Mouse (Mus musculus): ENCODE results near the gene Mylpf. TPM values are rescaled to one million over a fixed set of nuclear protein-coding genes. Genes with fewer than 3 reads are reported as not detected.
A peak's percentile ranks its signal among the peaks of the same experiment; 100 is the strongest.
"Not testable (repeated sequence)": the region's sequence is repeated elsewhere in the genome, so short reads cannot be mapped to it uniquely, and the experiment has no call there.

The Mylpf gene
- polyA plus RNA-seq, 1 experiment from 2014 or later, result 37.6 TPM

DNA sequence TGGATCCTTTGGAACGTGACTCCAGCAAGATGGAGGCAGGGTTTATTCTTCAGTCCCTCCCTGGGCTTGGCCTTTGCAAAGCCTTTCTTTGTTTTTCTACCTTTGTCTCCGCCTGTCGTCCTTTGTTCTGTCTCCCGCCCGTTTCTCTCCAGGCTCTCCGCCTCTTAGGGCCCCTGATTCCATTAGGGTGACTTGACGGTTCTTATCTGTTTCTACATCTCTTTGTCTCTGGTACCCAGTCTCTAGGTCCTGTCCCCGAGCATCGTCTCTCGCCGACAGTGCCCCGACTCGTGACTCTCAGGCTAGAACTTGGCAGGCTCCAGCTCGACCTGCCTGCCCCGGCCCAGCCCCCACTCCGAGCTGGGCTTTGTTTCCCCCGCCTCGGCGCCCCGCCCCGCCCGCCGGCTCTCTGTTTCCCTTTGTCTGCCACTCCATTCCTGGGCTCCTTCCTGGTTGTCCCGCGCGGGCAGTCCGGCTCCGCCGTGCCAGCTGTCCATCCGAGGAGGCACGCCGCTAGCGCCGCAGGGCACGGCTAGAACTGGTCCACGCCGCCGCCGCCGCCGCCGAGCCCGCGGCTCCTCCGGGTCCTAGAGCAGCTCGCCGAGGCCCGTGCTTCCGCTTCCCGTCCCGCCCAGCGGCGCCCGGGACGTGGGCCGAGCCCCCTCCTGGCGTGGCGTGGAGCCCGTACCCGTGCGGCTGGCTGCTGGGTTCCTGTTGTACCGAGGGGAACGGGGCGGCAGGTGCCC lies 24.1 kb downstream of the Mylpf start, which contains the start of the genes Zfp553 and Sept1:
Gene Zfp553 (plus strand): TSS at position 440 of the 746 bp plus-strand sequence.
Gene Sept1 (minus strand): TSS at position 509 of the 746 bp plus-strand sequence.
- H3K4me1 ChIP-seq, result peaks cover 55% of the 10 kb centered on the region
- WGBS (ENCODE audit: insufficient replicate concordance), result 1% methylated on average over 64 of the region's 64 CpGs
- H3K27ac ChIP-seq, result peak within 1 kb of the TSS; percentile 95
- no peaks in the 10 kb centered on the region for H3K27me3 ChIP-seq (replicated peaks)
- peak within 1 kb of the TSS; percentile 75 for H3K4me2 ChIP-seq
- H3K4me3 ChIP-seq, result peak within 1 kb of the TSS; percentile 82
- H3K9ac ChIP-seq, result peak within 1 kb of the TSS; percentile 94
- peaks cover 45% of the 10 kb centered on the region for H3K36me3 ChIP-seq
- ATAC-seq, result peak; percentile 86
- H3K9me3 ChIP-seq (replicated peaks), result no peaks in the 10 kb centered on the region

DNA sequence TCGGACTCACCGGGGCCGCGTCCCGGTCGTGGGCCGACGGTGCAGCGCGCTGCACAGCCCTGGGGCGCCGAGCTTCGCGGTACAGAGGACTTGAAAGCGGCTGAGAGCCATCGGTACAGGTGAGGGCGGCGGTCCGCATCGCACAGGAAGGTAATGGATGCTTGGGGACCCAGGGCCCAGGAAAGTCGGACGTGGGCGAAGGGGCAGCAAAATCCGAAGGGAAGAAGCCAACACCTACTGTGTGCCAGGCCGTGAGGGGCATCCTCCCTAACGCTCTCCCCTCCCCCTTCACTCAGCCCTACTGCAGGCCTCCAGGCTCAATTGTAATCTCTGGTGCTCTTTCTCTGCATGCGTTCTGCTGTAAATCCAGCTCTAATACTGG lies 24.7 kb downstream of the Mylpf start:
- H3K4me1 ChIP-seq, result peaks cover 52% of the 10 kb centered on the region
- ATAC-seq, result peak; percentile 69
- H3K27ac ChIP-seq, result peak overlapping the region; percentile 95
- peak overlapping the region; percentile 75 for H3K4me2 ChIP-seq
- WGBS (ENCODE audit: insufficient replicate concordance), result under 1% methylated on average over 27 of the region's 27 CpGs
- H3K36me3 ChIP-seq, result peaks cover 51% of the 10 kb centered on the region
- H3K9me3 ChIP-seq (replicated peaks), result no peaks in the 10 kb centered on the region
- H3K27me3 ChIP-seq (replicated peaks), result no peaks in the 10 kb centered on the region
- peak overlapping the region; percentile 94 for H3K9ac ChIP-seq
- H3K4me3 ChIP-seq, result peak overlapping the region; percentile 82

DNA sequence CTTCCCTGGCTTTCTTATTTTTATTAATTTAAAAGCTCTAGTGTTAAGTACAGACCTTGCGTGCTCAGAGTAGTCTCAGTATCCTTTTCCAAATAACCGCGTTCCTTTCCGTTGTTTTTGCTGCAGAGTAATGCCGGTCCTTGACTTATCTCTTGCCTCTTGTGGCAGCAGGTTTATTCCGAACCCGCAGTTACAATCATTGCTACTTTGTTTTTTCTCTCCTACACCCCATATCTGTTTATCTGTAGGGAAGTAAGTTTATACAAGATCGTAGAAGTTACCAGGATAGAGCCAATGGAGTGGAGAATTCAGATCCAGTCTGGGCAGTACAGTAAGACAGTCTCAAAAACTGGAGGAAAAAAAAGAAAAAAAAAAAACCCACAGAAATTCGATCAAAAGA lies 25.1 kb downstream of the Mylpf start:
- H3K27me3 ChIP-seq (replicated peaks), result no peaks in the 10 kb centered on the region
- 2% methylated on average over 9 of the region's 9 CpGs for WGBS (ENCODE audit: insufficient replicate concordance)
- peaks cover 55% of the 10 kb centered on the region for H3K36me3 ChIP-seq
- H3K4me1 ChIP-seq, result peaks cover 50% of the 10 kb centered on the region
- peak overlapping the region; percentile 95 for H3K27ac ChIP-seq
- H3K4me3 ChIP-seq, result peak overlapping the region; percentile 82
- no peaks in the 10 kb centered on the region for H3K9me3 ChIP-seq (replicated peaks)
- peak overlapping the region; percentile 75 for H3K4me2 ChIP-seq
- peak overlapping the region; percentile 94 for H3K9ac ChIP-seq
- no peak for ATAC-seq

DNA sequence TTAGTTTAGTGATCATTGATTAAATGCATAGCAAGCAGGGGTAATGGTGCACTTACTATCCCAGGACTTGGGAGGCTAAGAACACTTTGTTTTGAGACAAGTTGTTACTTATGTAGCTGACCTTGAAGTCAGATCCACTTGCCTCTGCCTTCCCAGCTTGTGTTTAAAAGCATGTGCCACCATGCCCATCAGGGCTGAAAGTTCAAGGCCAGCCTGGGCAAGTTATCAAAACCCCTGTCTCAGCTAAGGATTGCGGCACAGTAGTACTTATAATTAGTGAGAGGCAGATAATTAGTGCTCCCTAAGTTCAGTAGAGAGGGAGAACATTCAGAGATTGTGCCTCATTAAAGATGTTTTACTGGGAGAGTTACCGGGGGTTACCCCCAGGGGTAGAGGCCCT lies 26.1 kb downstream of the Mylpf start:
- Histone ChIP-seq H3K27me3 (replicated peaks) (no peaks in the 10 kb centered on the region), H3K4me1 (peaks cover 49% of the 10 kb centered on the region), H3K36me3 (peaks cover 53% of the 10 kb centered on the region), H3K9me3 (replicated peaks) (no peaks in the 10 kb centered on the region), H3K27ac (no peak overlapping the region), H3K4me3 (no peak overlapping the region), H3K9ac (no peak overlapping the region), H3K4me2 (no peak overlapping the region)
- no peak for ATAC-seq
- WGBS (ENCODE audit: insufficient replicate concordance), result 88% methylated on average over 2 of the region's 2 CpGs

DNA sequence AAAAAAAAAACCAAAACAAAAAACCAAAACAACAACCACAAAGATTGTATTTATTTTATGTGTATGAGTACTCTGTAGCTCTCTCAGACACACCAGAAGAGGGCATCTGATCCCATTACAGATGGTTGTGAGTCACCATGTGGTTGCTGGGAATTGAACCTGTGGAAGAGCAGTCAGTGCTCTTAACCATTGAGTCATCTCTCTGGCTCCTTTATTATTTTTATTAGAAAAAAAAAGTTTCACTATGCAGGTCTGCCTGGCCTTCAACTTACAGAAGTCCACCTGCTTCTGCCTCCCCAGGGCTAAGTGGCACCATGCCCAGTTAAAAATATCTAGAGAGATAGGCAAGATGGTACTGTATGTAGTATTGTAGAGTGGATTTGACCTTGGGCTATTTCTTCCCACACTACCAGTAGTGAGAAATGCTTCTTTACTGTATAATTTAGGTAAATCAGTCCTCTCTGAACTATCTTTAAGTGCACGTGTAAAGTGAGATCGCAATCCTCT lies 34.7 kb downstream of the Mylpf start:
- Histone ChIP-seq H3K27me3 (replicated peaks) (no peaks in the 10 kb centered on the region), H3K27ac (peak overlapping the region; percentile 91), H3K4me1 (peaks cover 39% of the 10 kb centered on the region), H3K9ac (peak overlapping the region; percentile 93), H3K36me3 (peaks cover 33% of the 10 kb centered on the region), H3K4me3 (peak overlapping the region; percentile 82), H3K4me2 (peak overlapping the region; percentile 97), H3K9me3 (replicated peaks) (no peaks in the 10 kb centered on the region)
- 31% methylated on average over 2 of the region's 2 CpGs for WGBS (ENCODE audit: insufficient replicate concordance)
- no peak for ATAC-seq

DNA sequence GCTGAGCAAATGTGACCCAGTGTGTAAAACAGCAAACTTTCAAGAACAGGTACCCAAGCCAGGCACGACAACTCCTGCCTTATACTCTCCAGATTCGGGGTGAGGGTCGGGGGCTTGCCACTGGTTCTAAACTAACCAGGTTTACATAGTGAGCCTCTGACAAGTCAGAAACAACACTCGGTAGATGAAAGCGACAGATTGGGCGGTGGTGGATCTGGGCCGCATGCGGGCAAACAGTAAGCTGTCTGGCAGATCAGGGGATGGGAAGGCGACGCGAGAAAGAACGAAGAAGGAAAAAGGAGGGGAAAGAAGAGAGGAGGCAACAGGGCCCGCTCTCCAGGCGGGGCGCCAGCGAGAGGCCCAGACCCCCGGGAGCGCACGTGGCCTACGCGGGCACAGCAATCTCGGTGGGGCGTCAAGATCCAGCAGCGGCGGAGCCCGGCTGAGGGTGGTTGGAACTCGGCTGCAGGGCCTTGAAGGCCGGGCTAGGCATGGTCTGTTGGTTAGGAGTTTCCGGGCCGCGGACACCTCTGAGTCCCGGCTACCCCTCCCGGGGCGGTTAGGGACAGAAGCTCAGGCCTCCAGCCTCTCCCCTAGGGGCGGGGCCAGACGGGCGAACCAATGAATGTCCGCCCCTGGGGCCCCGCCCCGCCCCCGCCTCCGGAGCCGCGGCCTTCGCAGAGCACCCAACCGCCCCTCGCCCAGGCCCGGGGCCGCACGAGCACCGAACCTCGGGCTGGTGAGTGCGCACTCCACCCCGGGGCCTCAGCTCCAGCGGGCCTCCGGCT lies 35.4 kb downstream of the Mylpf start, which contains the start of gene Zfp771:
Gene Zfp771 (plus strand): TSS at position 405 of the 788 bp plus-strand sequence.
- Histone ChIP-seq H3K36me3 (peaks cover 32% of the 10 kb centered on the region), H3K27ac (peak within 1 kb of the TSS; percentile 91), H3K9ac (peak within 1 kb of the TSS; percentile 93), H3K27me3 (replicated peaks) (no peaks in the 10 kb centered on the region), H3K4me1 (peaks cover 39% of the 10 kb centered on the region), H3K4me3 (peak within 1 kb of the TSS; percentile 82), H3K9me3 (replicated peaks) (no peaks in the 10 kb centered on the region), H3K4me2 (peak within 1 kb of the TSS; percentile 97)
- WGBS (ENCODE audit: insufficient replicate concordance), result under 1% methylated on average over 56 of the region's 56 CpGs
- peak; percentile 94 for ATAC-seq

DNA sequence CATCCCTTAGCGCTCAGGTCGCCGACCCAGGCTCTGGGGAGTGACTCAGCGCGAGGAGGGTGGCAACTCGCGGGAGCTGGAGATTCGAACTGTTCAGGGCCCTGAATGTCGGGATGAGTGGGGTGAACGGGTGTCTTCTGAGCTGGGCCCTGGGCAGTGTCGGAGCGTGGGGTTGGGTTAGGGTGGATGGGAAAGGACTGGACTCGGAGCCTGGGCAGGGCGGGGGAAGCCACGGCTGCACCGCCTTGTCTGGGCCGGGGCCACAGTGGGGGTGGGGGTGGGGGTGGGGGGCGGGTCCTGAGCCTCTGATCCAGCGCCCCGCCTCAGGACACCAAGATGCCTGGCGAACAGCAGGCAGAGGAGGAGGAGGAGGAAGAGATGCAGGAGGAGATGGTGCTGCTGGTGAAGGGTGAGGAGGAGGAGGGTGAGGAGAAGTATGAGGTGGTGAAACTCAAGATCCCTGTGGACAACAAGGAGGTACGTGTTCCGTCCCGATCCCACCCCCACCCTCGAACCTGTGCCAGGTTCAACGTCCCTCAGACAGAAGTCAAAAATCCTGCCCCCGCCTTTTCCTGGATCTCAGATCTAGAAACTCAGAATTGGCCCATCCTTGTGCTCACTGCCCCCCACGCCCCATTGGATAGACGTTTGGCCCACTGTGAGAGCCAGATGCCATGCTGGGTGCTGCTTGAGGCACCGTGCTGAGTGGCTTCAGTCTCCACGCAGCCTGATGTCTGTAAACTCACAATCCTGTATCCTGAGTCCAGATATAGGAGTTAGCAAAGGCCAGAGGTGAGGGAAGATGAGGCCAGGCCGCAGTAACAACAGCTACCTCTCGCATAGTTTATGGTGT lies 36.2 kb downstream of the Mylpf start:
- Histone ChIP-seq H3K9ac (peak overlapping the region; percentile 93), H3K4me1 (peaks cover 39% of the 10 kb centered on the region), H3K36me3 (peaks cover 40% of the 10 kb centered on the region), H3K27ac (peak overlapping the region; percentile 91), H3K27me3 (replicated peaks) (no peaks in the 10 kb centered on the region), H3K9me3 (replicated peaks) (no peaks in the 10 kb centered on the region), H3K4me2 (peak overlapping the region; percentile 97), H3K4me3 (peak overlapping the region; percentile 82)
- WGBS (ENCODE audit: insufficient replicate concordance), result 12% methylated on average over 30 of the region's 33 CpGs
- no peak; the same call in 1 of the 2 replicates for ATAC-seq

DNA sequence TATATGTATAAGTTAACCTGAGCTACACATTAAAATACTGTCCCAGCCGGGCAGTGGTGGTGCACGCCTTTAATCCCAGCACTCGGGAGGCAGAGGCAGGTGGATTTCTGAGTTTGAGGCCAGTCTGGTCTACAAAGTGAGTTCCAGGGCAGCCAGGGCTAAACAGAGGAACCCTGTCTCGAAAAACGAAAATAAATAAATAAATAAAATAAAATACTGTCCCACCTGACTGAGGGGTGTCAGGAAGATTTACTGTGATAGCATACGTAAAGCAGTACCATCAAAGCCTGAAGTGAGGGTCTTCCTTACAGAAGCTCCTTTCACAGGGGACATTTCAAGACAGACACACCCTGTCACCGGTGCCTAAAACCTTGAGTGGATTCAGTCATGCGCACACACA lies 41.8 kb downstream of the Mylpf start:
- not testable (repeated sequence) for H3K4me3 ChIP-seq; H3K9ac ChIP-seq; H3K4me2 ChIP-seq; ATAC-seq; H3K27ac ChIP-seq; H3K9me3 ChIP-seq (replicated peaks); H3K27me3 ChIP-seq (replicated peaks)
- Histone ChIP-seq H3K4me1 (peaks cover 44% of the 10 kb centered on the region), H3K36me3 (peaks cover 43% of the 10 kb centered on the region)
- 81% methylated on average over 8 of the region's 8 CpGs for WGBS (ENCODE audit: insufficient replicate concordance)

DNA sequence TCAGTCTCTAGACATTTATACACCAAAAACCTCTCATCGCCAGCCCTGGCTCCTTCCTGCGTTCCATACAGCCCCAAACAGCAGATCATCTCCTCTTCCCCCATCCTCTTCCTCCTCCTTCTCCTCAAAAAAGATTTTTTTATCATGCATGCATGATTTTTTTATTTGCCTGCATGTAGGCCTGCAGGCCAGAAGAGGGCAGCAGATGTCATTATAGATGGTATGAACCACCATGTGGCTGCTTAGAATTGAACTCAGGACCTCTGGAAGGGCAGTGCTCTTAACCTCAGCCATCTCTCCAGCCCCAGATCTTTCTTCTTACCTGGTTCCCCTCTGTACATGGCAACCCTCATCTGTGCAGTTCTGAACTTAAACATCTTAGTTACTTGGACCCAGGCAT lies 43.7 kb downstream of the Mylpf start:
- Histone ChIP-seq H3K9ac (no peak overlapping the region), H3K4me2 (no peak overlapping the region), H3K4me1 (peaks cover 40% of the 10 kb centered on the region), H3K9me3 (replicated peaks) (no peaks in the 10 kb centered on the region), H3K27me3 (replicated peaks) (no peaks in the 10 kb centered on the region), H3K27ac (0 out of 2 replicates have a peak overlapping the region, but pooled peaks have one; percentile 93), H3K4me3 (no peak overlapping the region), H3K36me3 (peaks cover 39% of the 10 kb centered on the region)
- ATAC-seq, result no peak
- WGBS (ENCODE audit: insufficient replicate concordance), result 60% methylated on average over 2 of the region's 2 CpGs

DNA sequence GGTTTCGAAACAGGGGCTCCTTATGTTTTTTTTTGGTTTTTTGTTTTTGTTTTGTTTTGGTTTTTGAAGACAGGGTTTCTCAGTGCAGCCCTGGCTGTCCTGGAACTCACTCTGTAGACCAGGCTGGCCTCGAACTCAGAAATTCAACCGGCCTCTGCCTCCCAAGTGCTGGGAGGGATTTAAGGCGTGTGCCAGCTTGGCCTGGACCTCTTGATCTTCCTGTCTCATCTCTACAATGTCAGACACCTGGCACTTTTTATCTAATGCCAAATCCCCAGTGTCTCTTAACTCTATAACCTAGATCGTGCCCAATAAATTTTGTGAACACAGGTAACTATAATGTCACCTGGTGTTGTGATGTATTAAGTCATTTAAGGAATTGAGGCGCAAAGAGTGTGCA lies 44.7 kb downstream of the Mylpf start:
- peaks cover 44% of the 10 kb centered on the region for H3K4me1 ChIP-seq

More for the DNA sequence above, 44.7 kb downstream of the Mylpf start:
- H3K4me2 ChIP-seq, result peak overlapping the region; percentile 84
- ATAC-seq, result no peak
- no peaks in the 10 kb centered on the region for H3K9me3 ChIP-seq (replicated peaks)
- peak overlapping the region; percentile 68 for H3K4me3 ChIP-seq
- peak overlapping the region; percentile 79 for H3K9ac ChIP-seq
- WGBS (ENCODE audit: insufficient replicate concordance), result 73% methylated on average over 6 of the region's 6 CpGs
- H3K27me3 ChIP-seq (replicated peaks), result no peaks in the 10 kb centered on the region
- H3K27ac ChIP-seq, result peak overlapping the region; percentile 93
- peaks cover 38% of the 10 kb centered on the region for H3K36me3 ChIP-seq

All from liver, embryonic 12.5 days (tissue).